Mouse (Mus musculus): ENCODE data around the gene Gdap2. TPM values are rescaled to one million over a fixed set of nuclear protein-coding genes. Genes with fewer than 3 reads are reported as not detected.

The Gdap2 gene
- total RNA-seq (2023; ENCODE audit: inconsistent age) = 26.2 to 35.5 TPM (median 30.3 TPM) in 4 replicates

GRCm38 (mm10) chr3:100162315-100163105, at the start of gene Gdap2, which contains the start of gene Wdr3:
Gene Gdap2, plus strand, starts transcription at chr3:100162381.
Gene Wdr3, minus strand, starts transcription at chr3:100162407.

Other genes with a start within 250 kb of the Gdap2 start
- 59.0 to 74.5 TPM (median 66.4 TPM) in 4 replicates for gene Wdr3, start within 50 bp of the Gdap2 start, total RNA-seq (2023; ENCODE audit: inconsistent age)